Mouse (Mus musculus): ENCODE results near the gene Snx13.

DNA sequence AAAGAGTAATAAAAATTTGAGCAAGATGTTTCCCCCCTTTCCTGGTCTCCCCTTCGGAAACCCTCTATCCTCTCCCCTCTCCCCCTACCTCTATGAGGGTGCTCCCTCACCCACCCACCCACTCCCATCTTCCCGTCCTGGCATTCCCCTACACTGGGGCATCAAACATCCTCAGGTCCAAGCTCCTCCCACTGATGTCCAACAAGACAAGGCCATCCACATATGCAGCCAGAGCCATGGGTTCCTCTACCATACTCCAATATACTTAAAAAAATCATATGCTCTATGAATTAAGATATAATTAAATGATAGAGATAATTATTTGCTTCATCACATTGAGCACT is 145.4 kb downstream of the Snx13 start:
- no peak for TF ChIP-seq CTCF (IDR thresholded peaks at IDR 0.05; ENCODE audit: low read depth)
- no peak for TF ChIP-seq EP300 (IDR thresholded peaks at IDR 0.05; ENCODE audit: low read depth)
